Mouse (Mus musculus) cerebellum, adult 11 months (tissue): ENCODE data around the gene Oxct2b.
"Not testable (repeated sequence)": the region's sequence is repeated elsewhere in the genome, so short reads cannot be mapped to it uniquely, and the experiment has no call there.

Experiments
- DNase-seq: peaks from one replicate; pipeline ENCODE4 v3.0.0; 2022

Gene Oxct2b

DNA sequence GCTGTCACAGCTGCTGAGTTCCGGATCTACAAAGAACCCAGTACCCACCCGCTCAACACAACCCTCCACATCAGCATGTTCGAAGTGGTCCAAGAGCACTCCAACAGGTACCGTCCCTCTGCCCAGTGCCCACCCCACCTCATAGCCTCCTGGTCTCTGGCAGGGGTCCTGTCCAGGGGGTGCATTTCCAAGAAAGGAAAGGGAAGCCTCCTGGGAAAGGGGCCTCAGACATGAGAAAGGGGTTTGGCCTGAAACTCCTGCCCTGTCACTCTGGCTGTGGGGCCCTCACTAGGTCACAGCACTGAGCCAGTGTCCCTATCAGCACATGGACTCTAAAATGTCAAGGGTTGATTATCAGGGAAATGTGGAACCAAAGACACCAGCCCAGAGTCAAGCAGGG is 1.4 kb upstream of the Oxct2b start:
- DNase-seq = not testable (repeated sequence)

DNA sequence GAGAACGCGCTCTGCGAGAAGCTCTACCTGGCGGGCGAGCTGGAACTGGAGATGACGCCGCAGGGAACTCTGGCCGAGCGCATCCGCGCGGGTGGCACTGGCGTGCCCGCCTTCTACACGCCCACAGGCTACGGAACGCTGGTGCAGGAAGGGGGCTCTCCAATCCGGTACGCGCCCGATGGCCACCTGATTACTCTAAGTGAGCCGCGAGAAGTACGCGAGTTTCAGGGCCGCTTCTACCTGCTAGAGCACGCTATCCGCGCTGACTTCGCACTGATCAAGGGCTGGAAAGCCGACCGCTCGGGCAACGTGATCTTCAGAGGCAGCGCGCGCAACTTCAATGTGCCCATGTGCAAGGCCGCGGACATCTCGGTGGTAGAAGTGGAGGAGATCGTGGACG is 574 bp downstream of the Oxct2b start:
- DNase-seq = not testable (repeated sequence)

DNA sequence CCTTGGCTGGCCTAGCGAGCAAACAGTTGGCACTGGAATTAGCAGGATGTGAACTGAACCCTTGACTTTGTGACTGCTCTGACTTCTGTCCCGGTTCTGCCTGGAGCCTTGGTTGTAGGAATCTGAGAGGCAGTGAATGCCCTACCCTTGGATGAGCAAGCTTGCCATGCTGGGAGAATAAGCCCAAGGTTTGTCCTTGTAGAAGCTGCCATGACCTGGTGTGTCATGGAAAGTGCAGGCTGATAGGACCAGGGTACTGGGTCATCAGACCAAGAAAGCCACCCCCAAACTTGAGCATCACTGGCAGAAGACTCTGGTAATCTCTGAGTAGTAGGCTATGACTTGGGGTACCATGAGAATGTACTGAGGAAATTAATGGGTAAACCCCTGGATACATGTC is 5.2 kb downstream of the Oxct2b start:
- no peak for DNase-seq

DNA sequence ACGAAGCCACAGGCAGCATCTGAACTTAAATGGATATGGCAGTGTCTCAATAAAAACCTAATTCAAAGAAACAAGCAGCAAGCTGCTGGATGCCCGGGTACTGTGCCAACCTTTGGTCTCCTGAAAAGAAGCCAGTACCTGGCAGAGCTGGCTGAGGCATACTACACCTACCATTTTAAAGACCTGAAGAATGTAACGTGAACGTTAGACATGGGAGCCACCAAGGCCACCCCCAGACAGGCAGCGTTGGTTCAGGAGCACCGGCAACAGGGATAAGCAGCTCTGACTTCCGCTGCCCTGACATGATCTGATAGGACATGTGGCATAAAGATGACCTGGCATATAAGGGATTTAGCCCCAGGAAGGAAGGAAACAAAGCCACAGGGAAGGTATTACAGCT is 10.6 kb downstream of the Oxct2b start:
- DNase-seq = peak; percentile 42

DNA sequence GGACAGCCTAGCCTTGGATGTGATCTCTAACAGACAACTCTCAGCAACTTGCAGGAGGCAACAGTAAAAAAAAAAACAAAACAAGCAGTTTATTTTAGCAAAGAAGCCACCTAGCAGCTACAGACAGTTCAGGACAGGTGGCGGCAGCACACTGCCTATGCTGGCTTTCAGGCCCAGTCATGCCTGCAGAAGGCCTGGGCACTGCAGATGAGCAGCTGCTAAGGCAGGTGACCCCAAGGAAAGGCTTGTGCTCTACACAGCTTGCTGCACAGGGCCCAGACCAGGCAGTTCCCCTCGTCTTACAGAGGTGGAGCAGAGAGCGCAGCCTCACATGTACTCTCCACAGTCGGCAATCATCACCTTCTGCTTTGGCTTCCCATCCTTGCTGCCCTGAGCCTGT is 11.0 kb downstream of the Oxct2b start:
- DNase-seq = peak; percentile 16

DNA sequence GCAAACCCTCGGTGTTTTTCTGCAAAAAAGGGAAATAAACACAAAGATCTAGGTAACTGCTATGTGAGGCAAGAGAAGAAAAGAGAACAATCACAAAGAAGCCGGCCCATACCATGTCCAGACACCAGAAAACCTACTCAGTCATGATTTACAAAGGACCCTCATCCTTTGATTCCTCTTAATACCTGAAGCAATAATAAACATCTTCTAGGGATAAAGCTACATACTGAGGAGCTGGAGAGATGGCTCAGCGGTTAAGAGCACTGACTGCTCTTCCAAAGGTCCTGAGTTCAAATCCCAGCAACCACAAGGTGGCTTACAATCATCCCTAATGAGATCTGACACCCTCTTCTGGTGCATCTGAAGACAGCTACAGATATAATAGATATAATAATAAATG is 21.5 kb downstream of the Oxct2b start:
- no peak for DNase-seq

DNA sequence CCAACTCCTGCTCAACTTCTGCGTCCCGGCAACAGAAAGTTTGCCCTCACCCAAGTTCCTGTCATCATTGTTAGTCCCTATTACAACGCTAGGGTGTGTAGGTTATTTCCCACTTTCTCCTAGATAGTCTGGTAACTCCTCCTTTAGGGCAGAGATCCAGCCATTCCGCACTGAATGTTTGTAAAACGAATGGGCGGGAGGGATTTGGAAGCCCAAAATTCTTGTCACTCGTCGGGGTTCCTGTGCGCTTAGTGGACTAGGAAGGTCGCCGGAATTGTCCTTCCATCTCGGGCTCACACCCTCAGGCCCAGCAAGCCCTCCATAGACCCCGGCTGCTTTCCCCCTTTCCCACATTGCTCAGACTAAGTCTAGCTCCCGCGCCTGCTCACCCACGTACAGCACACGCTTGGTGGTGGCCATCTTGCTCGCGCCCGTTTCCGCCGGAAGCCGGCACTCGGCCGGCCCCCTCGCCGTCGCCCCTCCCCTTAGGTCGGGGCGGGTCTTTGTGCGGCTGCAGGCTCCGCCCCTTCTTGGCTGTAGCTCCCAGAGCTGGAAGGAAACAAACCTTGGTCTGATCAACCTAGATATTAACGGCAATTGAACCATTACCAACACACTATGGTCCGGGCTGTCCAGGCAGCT is 23.6 kb downstream of the Oxct2b start, which contains the start of gene Ppie:
TSS of gene Ppie (minus strand) at position 439 of the 642 bp plus-strand sequence.
- DNase-seq = peak; percentile 69

DNA sequence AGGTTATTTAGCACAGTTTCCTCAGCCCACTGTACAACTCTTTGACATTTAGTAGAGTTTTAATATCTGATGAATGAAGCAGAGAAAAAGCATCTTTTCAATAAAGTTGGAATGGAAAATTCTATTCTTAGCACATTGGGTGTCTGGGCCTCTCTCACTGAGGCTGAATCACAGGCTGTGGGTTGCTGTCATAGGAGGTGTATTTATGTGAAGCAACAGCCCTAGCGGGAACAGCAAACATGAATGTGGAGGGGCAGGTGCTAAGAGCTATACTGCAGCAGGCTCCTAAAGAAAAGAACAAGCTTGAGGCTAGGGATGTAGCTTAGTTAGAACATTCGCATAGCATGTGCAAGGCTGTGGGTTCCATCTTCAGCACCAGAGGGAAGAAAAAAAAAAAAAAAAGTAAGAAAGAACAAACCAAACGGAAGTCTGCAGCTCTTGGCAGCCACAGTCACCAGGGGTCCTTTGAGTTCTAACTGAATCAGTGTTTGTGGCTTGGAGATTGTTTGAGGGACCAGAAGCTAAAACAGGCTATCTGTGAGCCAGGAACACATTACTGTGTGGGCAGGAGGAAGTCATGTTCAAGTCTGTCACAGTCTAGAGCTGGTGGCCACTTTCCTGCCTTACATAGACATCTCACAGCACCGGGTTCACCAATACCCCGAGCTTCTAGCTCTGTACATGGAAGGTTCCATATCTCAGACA is 31.5 kb downstream of the Oxct2b start:
- DNase-seq = no peak

DNA sequence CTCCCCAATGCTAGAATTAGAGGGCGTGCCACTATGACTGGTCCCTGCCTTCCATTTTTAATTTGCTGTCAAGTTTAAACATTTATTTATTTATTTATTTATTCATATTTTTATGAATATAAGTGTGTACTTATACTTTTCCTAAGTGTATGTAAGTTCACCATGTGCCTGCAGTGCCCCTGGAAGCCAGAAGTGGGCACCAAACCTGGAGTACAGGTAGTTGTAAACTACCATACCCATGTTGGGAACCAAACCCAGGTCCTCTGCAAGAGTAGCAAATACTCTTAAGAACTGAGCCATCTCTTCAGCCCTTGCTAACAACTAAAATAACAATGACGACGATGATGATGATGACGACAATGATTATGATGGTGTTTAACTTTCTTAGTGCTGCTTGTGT is 35.9 kb downstream of the Oxct2b start:
- DNase-seq = no peak

DNA sequence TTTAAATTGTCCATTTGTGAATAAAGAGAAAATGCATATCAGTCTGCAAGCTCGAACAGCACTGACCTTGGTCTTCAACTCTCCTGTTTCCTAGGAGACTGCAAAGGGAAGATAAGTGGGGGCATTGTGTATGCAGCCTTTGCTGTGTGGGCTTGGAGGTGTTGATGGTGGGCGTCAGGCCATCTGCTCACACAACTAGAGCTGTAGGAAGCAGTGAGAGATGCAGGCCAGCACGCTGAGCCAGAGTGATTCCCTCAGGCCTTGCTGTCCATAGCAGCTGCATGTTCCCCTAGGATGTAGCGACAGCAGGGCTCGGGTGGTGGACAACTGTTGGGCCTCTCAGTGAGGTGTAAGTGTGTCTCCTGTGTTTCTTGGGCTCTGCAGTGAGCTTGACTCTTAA is 36.9 kb downstream of the Oxct2b start:
- no peak for DNase-seq

DNA sequence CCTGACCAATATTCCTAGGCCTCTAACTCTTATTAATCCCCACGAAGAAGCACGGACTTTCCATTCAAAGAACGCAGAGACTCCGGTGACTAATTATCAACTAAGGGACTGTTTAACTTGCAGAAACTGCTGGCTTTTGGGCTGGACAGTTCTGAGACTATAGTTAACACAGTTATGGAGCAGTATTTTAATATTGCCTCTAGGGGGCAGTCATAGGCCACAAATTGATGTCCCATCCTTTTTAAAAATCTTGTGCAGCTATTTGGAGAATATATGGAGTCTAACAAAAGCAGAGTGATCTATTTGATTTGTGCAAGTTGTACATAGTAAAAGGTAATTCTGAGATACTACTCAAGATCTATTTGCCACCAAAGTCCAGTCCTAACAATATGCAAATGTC is 38.9 kb downstream of the Oxct2b start:
- peak; percentile 26 for DNase-seq

DNA sequence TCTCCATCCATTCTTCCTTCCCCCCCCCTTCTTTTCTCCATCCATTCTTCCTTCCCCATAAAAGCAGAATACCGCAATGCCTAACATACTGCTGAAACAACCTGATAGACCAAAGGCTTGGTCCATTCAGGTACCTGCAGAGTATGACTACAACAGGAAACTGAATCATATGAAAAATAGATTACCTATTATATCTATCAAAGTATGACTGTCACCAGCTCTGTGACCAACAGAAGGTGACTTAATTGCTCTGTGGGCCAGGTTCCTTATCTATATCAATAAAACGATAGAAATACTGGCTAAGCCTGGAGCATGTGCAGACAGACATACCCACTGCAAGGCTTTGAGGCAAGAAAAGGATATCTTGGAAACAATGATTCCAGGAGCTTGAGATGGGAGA is 39.4 kb downstream of the Oxct2b start:
- DNase-seq = no peak

DNA sequence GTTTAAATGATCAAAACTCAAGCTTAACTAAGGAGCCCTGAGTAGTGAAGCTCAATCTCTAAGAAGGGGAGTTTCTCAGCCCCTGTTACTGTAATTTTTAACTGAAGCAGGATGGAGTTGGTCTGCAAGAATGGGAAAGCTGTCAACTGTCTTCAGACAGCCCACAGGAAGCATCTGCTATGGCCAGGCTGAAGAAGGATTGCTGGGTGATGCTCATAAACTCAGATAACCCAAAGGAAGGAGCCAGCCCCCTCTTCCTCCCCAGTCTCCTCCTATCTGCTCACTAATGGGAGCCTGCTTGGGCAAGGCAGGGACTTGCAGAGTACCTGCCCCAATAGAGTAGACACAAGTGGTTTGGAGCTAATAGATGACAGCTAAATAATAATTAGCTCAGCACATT is 39.8 kb downstream of the Oxct2b start:
- no peak for DNase-seq

DNA sequence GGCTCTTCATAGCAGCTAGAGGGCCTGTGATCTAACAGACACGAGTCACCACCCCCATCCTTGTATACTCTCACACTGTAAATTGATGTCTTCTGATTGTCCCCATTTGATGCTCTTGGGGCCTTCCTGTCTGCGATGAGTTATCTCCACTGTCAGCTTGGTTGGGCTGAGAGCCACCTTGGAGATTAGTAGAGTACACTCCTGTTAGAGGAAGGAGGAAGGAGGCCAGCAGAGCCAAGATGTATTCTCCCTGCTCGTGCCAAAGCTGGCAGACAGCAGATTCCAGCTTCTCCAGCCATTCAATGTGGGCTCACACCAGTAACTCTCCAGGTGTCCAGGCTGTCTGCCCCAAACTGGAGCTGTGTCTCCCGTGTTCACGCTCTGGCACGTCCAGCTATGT is 44.5 kb downstream of the Oxct2b start:
- DNase-seq = no peak

DNA sequence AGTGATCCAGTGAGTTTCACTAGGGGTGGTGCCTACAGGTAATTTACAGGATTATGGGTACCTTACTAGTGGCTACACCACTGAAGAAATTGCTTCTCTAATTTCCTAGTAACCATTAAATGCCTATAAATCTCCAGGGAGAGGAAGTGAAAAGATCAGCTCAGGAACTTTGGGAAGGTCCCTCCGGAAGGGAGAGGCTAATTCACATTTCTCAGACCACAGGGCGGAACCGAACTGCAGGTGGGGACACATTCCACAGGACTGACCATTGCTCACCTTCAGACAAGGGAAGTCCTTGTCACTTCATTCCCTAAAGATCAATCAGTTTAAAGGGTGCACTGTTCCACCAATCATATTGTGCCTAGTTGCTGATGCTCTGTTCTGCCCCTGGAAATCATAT is 45.2 kb downstream of the Oxct2b start:
- DNase-seq = not testable (repeated sequence)

DNA sequence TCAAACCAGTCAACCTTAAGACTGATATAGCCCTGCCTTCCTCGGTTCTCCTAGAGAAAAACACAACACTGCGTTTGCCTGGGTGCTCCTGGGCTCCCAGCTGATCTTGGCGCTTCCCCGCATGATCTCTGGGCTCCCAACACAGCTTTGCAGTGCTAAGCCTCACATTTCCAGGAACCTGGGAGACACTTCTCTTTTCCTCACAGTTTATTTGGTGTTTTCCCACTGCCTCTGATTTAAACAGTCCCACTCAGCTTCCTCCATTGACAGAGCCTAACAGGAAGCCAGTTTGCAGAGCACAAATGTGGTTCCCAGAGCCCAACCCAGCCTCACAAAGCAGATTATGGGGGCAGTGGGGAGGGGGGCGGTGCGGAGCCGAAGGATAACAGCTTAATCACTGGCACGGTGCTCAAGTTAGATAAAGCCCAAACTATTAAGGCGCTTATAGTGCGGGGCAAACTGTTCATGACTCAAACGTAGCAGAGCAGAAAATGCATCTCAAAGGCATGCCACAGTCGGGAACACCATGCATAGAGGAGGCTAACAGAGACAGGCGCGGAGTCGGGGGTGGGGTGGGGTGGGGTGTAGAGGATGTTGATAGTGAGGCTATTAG is 46.3 kb downstream of the Oxct2b start:
- no peak for DNase-seq

DNA sequence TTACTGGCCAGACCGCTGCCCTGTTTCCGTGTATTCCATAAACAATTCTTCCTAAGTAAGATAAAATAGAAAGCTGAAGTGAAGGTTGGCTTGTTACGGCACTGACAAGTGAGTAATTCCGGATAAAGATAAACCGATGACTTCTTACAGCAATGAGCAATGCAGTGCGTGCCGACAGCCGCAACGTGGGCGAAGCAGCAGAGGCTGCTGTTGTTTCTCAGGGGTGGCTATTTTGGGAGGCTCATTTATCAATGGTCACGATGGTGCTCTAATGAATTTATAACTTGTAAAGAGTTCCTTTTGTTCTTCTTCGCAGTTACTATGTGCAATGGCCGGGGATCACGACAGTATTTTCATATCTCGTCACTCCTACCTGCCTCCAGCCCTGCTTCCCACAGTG is 48.1 kb downstream of the Oxct2b start:
- DNase-seq = no peak
